Mouse (Mus musculus) bone marrow macrophage, adult 2 months (primary cell): ENCODE results near the gene Gm20388.

Source experiments
- CTCF ChIP-seq: IDR thresholded peaks from 2 replicates; pipeline ENCODE4 v1.5.1; 2012; ENCODE audit warnings: low read depth, mild to moderate bottlenecking, low read length, moderate library complexity
- POLR2A ChIP-seq: IDR thresholded peaks from 2 replicates; pipeline ENCODE4 v1.6.1; 2012; ENCODE audit warnings: mild to moderate bottlenecking, low read depth, low read length, borderline replicate concordance

DNA sequence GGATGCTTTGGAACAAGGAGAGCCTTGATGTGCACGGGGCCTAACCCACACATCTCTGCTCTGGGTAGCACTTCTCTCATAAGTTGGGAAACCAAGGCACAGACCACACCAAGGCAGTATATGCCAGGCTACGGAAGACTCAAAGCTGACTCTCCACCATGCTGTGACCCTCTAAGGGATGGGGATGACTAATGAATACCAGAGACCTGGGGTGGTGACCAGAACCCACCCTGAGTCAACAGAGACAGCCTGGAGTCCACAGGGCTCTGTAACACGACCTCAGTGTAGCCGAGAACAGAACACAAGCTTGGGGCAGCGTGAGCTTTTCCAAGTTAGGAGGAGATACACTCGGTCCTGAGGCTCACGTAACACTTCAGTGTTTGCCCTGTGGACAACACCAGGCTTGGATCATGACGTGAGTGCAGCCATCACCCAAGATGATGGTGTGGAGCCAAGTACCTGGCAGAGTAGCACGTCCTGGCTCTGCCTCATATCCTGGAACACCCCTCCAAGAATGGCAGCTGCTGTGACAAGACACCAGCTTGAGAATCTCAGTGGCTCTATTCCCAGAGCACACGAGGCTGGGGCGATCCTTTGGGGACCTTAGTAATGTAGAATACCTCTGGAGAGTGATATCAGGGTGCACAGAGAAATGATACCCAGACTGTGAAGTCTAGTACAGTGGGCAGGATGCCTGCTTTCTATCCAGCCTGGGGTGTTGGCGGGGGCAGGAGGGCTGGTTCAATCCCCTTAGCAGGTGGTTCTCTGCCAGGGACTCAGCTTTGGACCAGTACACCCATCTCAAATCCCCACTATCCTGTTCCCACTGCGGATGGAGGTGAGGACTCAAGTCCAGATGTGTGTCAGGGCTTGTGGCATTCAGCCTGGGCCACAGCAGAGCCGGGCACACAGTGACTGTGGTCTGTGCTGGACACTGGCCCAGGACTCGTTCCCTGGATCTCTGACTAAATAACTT, 1979.5 kb downstream of the Gm20388 start:
- TF ChIP-seq CTCF, result no peak
- no peak for TF ChIP-seq POLR2A
